Mouse (Mus musculus) brain, embryonic 18.5 days (tissue): Measurements from ENCODE around the gene Gm21958.
"Not testable (repeated sequence)": the region's sequence is repeated elsewhere in the genome, so short reads cannot be mapped to it uniquely, and the experiment has no call there.

Experiments
- DNase-seq: peaks from one replicate; pipeline ENCODE4 v3.0.0-alpha.2; 2012; ENCODE audit warnings: low read depth, low spot score

Gm21958 gene

DNA sequence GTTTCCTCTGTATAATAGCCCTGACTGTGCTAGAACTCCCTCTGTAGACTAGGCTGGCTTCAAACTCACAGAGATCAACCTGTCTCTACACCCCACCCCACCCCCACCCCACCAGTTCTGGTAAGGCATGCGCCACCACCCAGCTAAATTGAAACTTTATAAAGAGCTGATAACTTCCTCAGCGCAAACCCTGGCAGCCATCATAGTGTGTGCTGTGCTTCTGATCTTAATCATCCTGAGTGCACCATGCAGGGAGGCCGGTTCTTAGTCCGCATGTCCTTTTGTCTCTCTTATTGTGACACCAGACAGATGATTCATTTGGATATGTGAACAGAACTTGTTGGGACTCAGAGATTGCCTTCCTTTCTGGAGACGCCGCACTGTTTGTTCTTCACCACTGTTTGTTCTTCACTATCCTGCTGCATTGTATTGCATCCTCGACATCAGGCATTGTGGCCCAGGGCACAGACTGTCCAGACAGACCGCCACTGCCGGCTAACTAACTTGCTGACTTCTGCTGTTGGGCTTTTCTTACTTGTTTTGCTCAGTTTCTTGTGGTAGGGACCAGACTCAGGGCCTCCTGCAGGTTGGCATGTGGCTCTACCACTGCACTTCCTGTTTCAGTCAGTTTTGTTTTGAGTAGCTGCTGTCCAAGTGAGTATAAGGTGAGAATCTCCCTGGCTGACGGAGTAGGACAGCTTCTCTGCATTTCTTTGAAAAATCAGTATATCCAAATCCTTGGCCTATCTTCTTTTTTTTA, 9.8 kb upstream of the Gm21958 start:
- DNase-seq: no peak

DNA sequence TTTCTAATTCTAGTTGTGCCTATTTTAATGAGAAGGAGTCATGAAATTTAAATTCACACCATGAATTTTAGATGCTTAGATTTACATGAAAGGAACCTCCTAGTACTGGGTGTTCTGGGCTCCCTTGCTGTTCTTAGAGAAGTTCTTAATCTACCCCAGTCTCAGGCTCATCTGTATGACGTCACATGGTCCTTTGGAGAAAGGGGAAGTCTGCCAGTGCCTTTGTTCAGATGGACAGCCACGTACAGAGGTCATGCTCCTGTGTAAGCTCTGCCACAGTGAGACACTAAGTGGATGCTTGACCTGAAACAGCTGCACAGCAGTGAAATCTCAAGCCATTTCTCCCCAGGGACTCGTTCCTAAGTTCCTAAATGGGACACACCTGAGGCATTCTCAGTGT, 4.8 kb upstream of the Gm21958 start:
- no peak for DNase-seq

DNA sequence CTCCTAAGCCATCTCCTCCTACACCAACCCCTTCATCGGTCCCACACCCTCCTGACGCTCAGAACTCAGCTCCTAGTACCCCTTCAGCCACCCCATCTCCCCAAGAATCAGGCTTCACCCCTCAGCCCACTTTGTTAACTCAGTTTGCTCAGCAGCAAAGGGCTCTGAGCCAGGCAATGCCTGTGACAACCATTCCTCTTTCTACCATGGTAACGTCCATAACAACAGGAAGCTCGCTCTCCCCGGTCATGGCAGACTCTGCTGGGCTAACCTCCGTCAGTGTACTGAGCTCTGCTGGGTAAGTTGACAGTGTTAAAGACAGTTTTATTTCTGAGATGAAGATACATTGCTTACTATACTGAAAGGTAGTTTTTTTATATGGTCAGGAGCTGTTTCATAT, 3.2 kb upstream of the Gm21958 start:
- DNase-seq: no peak

DNA sequence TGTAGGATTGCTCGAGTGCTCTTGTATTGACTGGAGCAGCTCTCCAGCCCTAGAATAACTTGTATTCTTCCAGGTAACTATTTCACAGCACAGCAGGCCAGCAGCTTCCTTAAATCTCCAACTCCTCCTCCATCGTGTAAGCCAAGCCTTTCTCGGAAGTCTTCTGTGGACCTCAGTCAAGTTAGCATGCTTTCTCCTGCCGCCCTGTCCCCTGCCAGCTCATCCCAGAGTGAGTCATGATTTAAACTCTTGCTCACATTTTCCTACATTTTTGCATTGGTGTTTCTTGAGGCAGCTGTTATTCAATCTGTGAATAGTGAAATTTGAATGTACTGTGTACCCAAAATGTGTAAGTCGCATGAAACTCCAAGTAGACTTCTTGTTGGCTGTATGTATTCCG, 1.3 kb upstream of the Gm21958 start:
- no peak for DNase-seq

DNA sequence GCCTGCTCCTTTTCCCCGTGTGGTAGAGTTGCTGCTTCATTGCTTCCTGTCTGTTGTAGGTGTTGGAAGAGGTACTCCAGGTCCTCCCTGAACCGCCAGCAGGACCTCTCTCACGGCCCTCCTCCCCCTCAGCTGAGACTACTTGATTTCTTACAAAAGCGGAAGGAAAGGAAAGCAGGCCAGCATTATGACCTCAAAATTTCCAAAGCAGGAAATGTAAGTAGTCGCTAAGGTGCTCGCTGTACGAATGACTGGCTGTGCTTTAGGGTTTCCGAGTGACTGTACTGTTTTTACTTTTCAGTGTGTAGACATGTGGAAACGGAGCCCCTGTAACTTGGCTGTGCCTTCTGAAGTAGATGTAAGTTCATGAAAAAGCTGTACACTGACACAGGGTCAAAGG, 5.2 kb downstream of the Gm21958 start:
- DNase-seq: no peak

DNA sequence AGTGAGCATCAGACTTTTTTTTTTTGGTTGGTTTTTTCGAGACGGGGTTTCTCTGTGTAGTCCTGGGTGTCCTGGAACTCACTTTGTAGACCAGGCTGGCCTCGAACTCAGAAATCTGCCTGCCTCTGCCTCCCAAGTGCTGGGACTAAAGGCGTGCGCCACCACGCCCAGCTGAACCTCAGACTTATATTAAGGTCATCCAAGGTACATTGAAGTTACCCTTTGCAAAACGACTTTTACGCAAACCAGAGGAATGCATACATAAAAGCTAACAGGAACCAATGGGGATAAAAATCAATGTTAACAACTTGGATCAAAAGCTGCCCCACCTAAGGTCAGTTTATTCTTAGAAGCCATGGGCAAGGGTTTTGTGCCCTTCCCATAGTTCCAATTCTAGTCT, 10.0 kb downstream of the Gm21958 start:
- DNase-seq: not testable (repeated sequence)

DNA sequence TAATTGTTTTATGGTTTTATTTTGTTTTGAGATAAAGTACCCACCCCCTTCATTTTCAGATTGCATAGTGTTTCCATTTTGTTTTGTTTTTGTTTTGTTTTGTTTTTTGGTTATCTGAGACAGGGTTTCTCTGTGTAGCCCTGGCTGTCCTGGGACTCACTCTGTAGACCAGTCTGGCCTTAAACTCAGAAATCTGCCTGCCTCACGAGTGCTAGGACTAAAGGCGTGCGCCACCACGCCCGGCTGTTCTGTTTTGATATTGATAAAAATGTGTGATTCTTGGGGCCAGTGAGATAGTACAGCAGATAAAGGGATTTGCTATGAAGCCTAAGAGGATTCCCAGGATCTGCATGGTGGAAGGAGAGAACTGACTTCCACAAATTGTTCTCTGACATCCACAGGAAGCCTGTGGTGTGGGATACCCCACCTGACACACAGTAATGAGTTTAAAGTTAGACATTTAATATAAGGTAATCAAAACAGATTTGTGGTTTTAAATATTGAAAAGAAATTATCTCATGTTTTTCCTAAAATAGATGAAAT, 14.3 kb downstream of the Gm21958 start:
- DNase-seq: no peak

DNA sequence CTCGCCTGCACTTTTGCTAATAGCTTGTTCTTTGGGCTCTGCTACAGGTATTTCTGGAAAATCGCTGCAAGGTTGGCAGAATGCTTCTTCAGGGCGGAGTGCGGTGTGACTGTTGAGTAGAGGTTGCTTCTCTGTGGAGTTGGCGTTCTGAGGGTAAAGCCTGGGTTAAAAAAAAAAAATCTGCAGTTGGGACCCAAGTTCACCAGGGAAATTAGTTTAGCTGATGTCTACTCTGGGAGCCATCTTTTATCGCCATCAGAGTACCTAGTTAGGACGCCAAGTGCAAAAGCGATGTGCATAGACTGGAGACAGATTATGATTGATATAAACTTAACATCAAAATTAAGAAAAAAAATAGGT, 21.1 kb downstream of the Gm21958 start:
- DNase-seq: no peak

DNA sequence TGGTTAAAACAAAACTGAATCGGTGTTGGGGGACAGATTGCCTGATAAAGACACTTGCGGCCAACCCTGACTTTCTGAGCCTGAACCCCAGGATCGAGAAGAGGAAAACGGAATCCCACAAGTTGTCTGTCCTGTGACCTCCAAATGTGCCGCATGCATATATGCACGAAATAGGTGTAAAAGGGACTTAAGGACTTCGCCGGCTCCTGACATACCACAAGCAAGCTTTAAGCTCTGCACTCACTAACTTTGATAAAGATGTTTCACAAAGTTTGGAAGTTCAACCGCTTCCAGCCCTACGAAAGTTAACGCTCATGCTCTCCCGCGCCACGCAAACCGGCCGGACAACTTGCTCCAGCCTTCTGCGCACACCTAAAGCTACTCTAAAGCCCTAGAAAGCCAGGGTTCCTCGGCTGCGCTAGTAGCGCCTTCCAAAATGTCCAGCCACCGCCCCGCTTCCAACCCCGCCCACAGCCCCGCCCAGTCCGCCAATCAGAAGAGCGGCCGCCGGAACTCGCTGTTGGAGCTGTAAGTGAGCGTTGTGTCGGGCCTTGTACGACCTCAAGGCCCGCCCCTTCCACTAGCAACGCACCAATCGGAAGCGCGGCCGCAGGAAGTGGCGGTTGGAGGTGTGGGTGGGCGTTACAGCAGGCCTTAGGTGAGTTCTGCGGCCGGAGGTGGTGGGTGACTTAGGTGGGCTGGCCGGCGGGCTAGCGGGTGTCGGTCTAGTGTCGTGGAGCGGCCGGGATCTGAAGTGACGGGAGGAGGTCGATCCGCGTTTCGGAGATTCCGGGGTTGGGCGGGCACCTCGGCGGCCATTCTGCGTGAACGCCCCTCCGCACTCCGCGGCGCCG, 21.7 kb downstream of the Gm21958 start, which contains the start of gene Supt20:
Supt20 (plus strand) TSS at position 606 of the 854 bp plus-strand sequence.
- DNase-seq: peak; percentile 91

DNA sequence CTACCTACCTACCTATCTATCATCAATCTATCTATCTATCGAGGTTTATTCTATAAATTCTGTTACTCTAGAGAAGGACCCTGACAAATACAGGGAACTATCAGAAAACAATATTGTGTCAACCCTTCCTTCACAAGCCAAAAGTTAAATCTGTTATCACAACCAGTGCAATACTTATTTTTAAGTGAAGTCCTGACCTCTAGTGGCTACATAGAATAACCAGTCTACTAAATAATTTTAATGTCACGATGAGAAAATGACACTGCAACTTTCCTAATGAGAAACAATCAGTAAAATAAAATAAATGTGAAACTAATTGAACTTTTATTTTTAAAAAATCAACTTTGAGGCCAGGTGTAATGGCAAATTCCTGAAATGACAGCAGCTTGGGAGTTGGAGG, 25.1 kb downstream of the Gm21958 start:
- no peak for DNase-seq

DNA sequence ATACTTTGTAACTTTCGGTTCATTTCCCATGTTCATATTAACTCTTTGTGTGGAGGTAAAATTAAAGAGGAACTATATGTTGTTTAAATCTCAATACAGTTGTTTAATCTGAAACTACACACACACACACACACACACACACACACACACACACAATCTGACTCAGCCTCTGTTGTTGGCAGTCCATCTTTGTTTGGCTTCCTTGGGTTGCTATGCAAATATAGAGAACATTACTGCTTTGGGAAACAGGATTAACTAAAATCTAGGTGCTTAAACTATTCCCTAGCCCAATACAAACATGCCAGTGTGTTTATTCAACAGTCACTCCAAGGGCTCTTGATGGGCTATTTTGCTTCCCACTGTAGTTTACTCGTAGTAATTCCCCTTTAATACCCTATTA, 26.9 kb downstream of the Gm21958 start:
- no peak for DNase-seq

DNA sequence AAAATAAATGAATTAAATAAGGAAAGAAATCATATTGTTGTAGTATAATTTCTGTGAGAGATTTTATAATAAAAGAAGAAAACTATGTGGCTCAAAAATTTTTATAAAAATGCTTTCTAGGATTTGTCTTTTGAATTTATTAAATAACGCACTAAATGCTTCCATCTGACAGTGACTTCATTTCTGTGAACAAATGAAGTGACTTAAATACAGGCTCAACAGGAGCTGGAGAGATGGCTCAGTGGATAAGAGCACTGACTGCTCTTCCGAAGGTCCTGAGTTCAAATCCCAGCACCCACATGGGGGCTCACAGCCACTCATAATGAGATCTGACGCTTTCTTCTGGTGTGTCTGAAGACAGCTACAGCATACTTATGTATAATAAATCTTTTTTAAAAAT, 29.0 kb downstream of the Gm21958 start:
- no peak for DNase-seq

DNA sequence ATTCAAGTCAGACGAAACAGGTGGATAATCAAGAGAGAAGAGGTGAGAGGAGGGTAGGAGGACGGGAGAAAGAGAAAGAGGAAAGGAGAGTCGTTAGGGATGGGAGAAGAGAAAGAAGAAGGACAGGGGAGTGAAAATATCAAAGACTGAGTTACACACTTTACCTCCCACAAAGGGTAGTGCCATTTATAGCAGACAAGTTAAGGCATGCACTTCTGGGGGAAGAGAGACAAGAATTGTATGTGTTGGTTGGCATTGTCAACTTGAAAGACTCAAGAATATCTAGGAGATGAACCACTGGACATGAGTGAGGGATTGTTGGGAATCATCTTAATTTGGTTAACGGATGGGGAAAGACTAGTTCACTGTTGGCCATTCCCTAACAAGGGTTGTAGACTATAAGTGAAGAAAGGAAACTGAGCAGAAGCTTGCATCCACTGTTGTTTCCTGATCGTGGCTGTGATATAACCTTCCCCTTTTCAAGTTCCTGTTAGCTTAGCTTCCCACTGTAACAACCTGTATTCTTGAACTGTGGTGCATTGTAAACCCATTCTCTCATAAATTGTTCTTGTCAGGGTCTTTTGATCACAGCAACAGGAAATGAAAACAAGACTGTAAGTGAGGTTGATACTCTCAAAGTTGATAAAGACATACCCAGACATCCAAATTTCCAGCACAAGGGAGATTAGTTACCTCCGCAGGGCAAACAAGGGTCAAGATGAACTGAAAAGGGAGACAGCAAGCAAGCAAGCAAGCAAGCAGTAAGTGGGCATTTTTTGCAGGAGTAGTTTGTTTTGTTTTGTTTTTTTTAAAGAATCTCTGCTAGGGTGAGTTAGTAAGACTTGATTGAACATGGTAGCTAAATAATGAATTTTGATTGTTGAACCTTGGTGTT, 32.6 kb downstream of the Gm21958 start:
- DNase-seq: no peak

DNA sequence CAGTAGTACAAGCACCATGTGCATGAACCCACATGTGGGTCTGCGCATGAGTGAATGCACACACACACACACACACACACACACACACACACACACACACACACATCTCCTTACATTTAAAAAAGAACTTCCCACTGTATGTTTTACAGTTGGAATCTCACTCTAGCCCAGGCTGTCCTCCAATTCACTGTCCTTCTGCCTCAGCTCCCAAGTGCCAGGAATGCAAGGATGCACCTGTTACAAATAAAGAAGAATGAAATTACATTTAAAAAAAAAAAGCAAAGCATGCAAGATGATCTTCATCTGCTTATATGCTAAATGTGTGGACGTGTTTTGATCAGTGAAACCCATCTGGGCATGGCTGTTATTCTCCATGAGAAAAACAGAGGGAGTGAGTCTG, 37.3 kb downstream of the Gm21958 start:
- DNase-seq: no peak

DNA sequence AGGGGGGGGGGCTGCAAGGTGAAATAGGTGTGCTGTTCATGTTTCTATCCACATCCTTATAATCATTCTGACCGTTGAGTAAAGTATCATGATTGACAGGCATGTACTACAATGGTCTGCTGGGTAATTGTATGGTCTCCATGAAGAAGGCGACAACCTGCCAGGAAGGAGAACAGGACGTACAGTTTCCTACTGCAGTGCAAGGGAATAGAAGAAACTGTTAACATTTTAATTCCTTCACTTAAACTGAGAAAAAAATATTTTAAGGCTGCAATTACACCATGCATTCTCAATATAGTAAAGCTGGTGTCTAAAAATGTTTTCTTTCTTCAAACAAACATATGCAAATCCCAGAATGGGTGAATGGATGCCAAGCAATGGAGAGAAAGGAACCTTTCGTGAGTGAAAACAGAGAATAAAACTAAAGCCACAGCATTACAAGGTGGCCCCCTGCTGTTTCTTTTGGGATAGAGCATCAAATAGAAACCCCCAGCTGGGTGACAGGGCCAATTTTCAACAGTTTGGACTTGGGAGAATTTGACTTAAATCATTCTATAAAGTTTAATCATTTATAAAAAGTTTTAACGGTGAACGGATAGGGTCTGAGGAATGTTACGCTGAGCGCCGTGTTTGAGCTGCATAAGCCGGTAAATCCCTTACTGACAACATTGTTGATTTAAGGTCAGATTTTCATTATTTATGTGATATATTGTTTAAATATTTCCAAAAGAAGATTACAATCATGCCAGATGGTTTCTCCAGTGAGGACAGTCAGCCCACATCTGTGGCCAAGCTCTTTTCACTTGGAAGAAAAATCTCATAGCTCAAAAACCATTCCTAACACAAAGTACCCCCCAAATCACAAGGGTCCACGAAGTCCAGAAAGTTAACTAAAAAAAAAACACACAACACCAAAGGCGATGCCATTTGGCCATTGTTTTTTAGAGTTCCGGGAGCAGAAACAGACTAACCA, 41.3 kb downstream of the Gm21958 start:
- peak; percentile 73 for DNase-seq

DNA sequence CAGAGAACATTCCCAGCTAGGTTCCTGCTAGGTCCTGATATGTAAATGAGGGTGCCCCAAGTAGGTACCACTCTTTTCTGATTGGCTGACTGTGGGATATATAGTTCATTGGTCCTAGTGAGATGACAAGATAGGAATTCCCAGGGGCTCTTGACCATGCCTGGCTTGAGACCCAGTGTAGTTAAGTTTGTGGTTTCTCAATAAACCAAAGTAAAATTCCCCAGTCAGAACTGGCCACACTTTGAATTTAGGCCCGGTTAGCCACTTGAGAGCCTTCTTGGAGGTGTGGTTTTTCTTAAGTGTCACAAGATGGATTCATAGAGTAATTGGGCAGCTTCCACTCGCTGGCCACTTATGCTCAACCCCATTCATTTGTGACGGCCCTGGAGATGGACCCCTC, 42.0 kb downstream of the Gm21958 start:
- DNase-seq: no peak

DNA sequence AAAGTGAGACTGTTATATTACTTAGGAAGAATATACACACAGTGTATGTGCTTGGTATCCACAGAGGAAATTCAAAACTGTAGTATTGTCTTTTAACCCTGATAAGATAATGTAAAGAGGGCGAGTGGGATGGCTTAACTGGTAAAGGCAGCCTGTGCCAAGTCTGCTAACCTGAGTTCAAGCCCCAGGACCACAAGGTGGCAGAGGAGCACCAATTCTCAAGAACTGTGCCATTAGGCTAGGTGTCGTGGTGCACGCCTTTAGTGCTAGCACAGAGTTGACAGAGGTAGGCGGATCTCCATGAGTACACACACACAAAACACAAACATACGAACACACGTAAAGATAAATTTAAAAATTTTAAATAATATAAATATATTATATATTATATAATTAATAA, 44.6 kb downstream of the Gm21958 start:
- no peak for DNase-seq

DNA sequence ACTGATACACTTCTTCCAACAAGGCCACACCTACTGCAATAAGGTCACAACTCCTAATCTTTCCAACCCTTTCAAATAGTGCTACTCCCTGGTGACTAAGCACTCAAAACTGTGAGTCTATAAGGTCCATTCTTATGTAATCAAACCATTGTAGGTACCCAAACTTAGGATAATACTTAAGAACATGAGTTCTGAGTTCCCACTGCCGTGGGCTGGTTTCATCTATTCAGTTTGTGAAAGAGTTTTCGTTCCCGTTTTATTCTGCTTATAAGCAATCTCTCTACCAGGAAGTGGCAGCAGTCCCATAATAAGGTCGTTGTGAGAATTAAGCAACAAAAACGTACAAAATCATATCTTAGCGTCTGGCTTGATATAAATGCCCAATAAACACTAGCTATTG, 45.4 kb downstream of the Gm21958 start:
- DNase-seq: no peak

DNA sequence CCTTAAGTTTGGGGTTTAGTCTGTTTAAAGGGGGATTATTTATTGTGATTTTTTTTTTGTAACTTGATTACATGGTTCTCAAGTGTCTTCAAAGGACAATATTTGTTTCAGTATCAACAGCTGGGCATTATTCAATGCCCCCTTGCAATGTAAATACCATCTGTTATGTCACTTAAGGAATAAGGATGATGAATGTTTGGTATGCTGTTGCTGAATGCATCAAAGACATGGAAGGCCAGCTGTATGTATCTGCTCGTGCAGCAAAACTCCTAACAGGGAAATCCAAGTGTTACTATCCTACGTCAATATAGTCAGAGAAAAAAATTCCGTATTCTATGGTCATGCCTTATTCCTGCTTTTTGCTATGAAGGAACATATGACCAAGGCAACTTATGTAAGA, 46.0 kb downstream of the Gm21958 start:
- no peak for DNase-seq
